Mouse (Mus musculus) lung, embryonic 16.5 days (tissue): Measurements from ENCODE around the gene Ina. TPM values are rescaled to one million over a fixed set of nuclear protein-coding genes. Genes with fewer than 3 reads are reported as not detected.

ENCODE experiments used
- ATAC-seq: fragments of 200-750 bp; cut with Nextera tagmentation; 2 replicates; pipeline ENCODE4 v1.8.0; 2017; ENCODE audit warnings: low read depth, mild to moderate bottlenecking, moderate library complexity
- H3K27ac ChIP-seq: fragments of 300-500 bp; sonication (generic); 2 replicates; pipeline ENCODE4 v1.5.1; 2014; ENCODE audit warnings: mild to moderate bottlenecking, control low read depth, low read length
- H3K27me3 ChIP-seq: fragments of 300-500 bp; sonication (generic); 2 replicates; pipeline ENCODE4 v1.6.1; 2014; ENCODE audit warnings: low read depth, low read length, mixed read lengths; ENCODE audit not compliant: control insufficient read depth, insufficient read depth
- H3K36me3 ChIP-seq: fragments of 300-500 bp; sonication (generic); 2 replicates; pipeline ENCODE4 v1.6.1; 2014; ENCODE audit warnings: low read length; ENCODE audit not compliant: control insufficient read depth, insufficient read depth
- H3K4me1 ChIP-seq: fragments of 300-500 bp; sonication (generic); replicated peaks from 2 replicates; pipeline ENCODE4 v1.6.1; 2014; ENCODE audit warnings: low read length, mixed read lengths; ENCODE audit not compliant: control insufficient read depth, insufficient read depth
- H3K4me2 ChIP-seq: fragments of 300-500 bp; sonication (generic); 2 replicates; pipeline ENCODE4 v1.6.1; 2014; ENCODE audit warnings: low read depth, low read length, control low read depth
- H3K4me3 ChIP-seq: fragments of 300-500 bp; sonication (generic); 2 replicates; pipeline ENCODE4 v1.5.1; 2014; ENCODE audit warnings: mild to moderate bottlenecking, low read length, control low read depth
- H3K9ac ChIP-seq: fragments of 300-500 bp; sonication (generic); 2 replicates; pipeline ENCODE4 v1.6.1; 2014; ENCODE audit warnings: low read length, control low read depth
- H3K9me3 ChIP-seq: fragments of 300-500 bp; sonication (generic); 2 replicates; pipeline ENCODE4 v1.6.1; 2016; ENCODE audit warnings: low read length; ENCODE audit not compliant: control insufficient read depth
- WGBS: fragments of 180-500 bp; shearing (Covaris S2); extraction: QIAGEN DNeasy Blood & Tissue Kit; methylation state at CpG from one replicate; pipeline ENCODE4 v1.1.7; 2014; 5-methylcytosine and 5-hydroxymethylcytosine counted together
- polyA plus RNA-seq: library from polyadenylated mRNA; unstranded; fragments of >200 nt; fragmentation: Nextera tagmentation; extraction: Ambion mirVana; gene quantifications from 2 replicates; pipeline ENCODE4 v1.2.1, GENCODE M21; 2015

Ina gene
- polyA plus RNA-seq, 1 experiment from 2014 or later, result 0.51 TPM

DNA sequence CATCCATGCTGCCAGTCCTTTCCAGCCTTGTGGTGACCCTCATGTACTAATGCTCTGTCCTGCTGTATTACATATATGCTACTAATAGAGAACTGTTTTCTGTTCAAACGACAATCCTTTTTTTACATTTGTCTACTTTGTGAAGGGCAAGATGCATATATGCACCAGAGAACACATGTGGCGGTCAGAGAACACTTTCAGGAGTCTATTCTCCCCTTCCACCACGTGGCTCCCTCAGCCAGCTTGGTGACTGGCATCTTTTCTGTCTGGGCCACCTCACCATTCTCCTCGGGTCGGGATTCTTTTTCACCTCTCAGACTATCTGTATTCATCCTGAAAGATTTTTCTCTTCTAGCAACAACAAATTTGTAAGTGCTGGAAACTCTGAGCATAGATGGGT, 8.6 kb upstream of the Ina start:
- no peak for ATAC-seq
- WGBS, result 53% methylated on average over 5 of the region's 5 CpGs
- Histone ChIP-seq H3K9me3 (no peaks in the 10 kb centered on the region), H3K36me3 (no peaks in the 10 kb centered on the region), H3K27ac (no peak overlapping the region), H3K9ac (no peak overlapping the region), H3K27me3 (no peaks in the 10 kb centered on the region), H3K4me3 (no peak overlapping the region), H3K4me2 (no peak overlapping the region), H3K4me1 (no peaks in the 10 kb centered on the region)

DNA sequence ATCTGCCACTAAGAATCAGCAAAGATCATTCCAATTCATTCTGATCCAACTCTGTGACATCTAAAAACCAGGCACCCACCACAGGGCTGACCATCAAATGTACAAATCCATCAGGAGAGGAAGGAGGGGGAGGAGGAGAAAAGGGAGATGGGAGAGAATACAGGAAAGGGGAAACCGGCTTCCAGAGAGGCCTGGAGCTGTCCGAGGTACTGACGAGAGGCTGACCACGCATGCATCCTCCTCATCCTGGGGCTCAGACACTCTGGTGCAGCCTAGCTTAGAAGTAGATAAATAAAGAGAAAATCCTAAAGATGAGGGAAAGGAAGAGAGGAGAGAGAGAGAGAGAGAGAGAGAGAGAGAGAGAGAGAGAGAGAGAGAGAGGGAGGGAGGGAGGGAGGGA, 8.2 kb upstream of the Ina start:
- Histone ChIP-seq H3K27ac (no peak overlapping the region), H3K4me2 (no peak overlapping the region), H3K27me3 (no peaks in the 10 kb centered on the region), H3K36me3 (no peaks in the 10 kb centered on the region), H3K4me1 (no peaks in the 10 kb centered on the region), H3K9ac (no peak overlapping the region), H3K4me3 (no peak overlapping the region), H3K9me3 (no peaks in the 10 kb centered on the region)
- no peak for ATAC-seq
- WGBS, result 0% methylated on average over 4 of the region's 4 CpGs

GRCm38 (mm10) chr19:47009420-47009819, 5.1 kb upstream of the Ina start:
- no peak overlapping the region for H3K27ac ChIP-seq
- ATAC-seq, result no peak
- no peaks in the 10 kb centered on the region for H3K9me3 ChIP-seq
- no peak overlapping the region for H3K4me2 ChIP-seq
- 76% methylated on average over 7 of the region's 7 CpGs for WGBS
- no peak overlapping the region for H3K4me3 ChIP-seq
- no peaks in the 10 kb centered on the region for H3K36me3 ChIP-seq
- H3K4me1 ChIP-seq, result peaks cover 4% of the 10 kb centered on the region; the same call in 1 of the 2 replicates
- H3K9ac ChIP-seq, result no peak overlapping the region
- H3K27me3 ChIP-seq, result peaks cover 22% of the 10 kb centered on the region

DNA sequence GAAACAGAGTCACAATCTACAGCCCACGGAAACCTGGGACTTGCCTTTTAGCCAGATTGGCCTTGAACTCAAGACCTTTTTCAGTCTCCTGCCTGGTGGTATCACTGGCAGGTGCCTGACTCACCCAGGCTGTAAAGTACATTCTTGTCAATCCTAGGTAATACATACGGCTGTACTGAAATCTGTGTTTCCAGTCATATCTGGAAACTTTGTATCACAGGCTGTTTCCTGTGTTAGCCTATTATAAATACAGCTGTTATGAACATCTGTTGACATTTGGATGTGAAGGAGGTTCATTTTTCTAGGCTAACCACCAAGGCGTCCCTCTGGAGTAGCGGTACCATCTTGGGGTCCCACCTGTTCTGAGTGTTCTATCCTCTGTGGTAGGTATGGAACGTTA, 4.6 kb upstream of the Ina start:
- H3K4me3 ChIP-seq, result no peak overlapping the region
- no peaks in the 10 kb centered on the region for H3K9me3 ChIP-seq
- peaks cover 28% of the 10 kb centered on the region for H3K27me3 ChIP-seq
- no peak overlapping the region for H3K4me2 ChIP-seq
- 69% methylated on average over 5 of the region's 5 CpGs for WGBS
- peaks cover 9% of the 10 kb centered on the region for H3K4me1 ChIP-seq
- no peak overlapping the region for H3K9ac ChIP-seq
- H3K36me3 ChIP-seq, result no peaks in the 10 kb centered on the region
- no peak for ATAC-seq
- no peak overlapping the region for H3K27ac ChIP-seq

DNA sequence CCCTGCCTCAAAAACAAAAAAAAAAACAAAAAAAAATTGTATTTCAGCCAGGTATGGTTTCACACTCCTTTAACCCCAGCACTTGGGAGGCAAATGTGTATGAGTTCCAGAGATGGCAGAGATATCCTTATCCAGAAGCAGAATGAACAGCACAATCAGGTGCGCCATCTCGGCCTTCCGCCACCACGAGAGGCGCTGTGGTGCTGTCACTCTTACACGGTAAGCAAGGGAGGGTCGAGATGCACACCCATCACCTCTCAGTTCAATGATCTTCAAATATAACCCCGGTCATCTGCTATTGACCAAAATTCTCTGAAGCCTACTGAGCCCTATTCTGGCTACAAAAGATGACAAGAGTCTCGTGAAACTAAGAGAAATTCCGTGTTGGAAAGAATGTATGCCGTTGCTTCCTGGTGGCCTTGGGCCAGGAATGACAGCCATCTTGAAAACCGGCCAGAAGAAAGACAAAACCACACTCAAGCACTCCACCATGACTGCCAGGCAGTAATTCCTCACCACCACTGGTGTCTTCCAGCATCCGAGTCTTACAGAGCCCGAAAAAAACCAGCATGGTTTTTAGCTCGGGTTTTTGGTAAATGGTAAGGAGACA, 1.9 kb upstream of the Ina start:
- Histone ChIP-seq H3K4me1 (peaks cover 16% of the 10 kb centered on the region), H3K36me3 (no peaks in the 10 kb centered on the region), H3K27ac (no peak overlapping the region), H3K4me3 (no peak overlapping the region), H3K9ac (no peak overlapping the region), H3K9me3 (no peaks in the 10 kb centered on the region), H3K4me2 (no peak overlapping the region), H3K27me3 (peaks cover 47% of the 10 kb centered on the region)
- ATAC-seq, result no peak
- WGBS, result 77% methylated on average over 15 of the region's 15 CpGs

- WGBS, result 10% methylated on average over 20 of the region's 20 CpGs
- H3K36me3 ChIP-seq, result no peaks in the 10 kb centered on the region
- H3K9ac ChIP-seq, result no peak overlapping the region
- peaks cover 16% of the 10 kb centered on the region for H3K4me1 ChIP-seq
- H3K27me3 ChIP-seq, result peaks cover 55% of the 10 kb centered on the region
- H3K4me3 ChIP-seq, result no peak overlapping the region
- H3K27ac ChIP-seq, result no peak overlapping the region
- no peak overlapping the region for H3K4me2 ChIP-seq
- H3K9me3 ChIP-seq, result no peaks in the 10 kb centered on the region
- ATAC-seq, result no peak
Observed at GRCm38 (mm10) chr19:47013340-47014158, 949 bp upstream of the Ina start.

GRCm38 (mm10) chr19:47014159-47014446, 395 bp upstream of the Ina start:
- Histone ChIP-seq H3K36me3 (no peaks in the 10 kb centered on the region), H3K27ac (no peak overlapping the region), H3K9me3 (no peaks in the 10 kb centered on the region), H3K4me1 (peaks cover 16% of the 10 kb centered on the region), H3K4me2 (peak overlapping the region; percentile 75), H3K27me3 (peaks cover 55% of the 10 kb centered on the region), H3K9ac (no peak overlapping the region), H3K4me3 (peak overlapping the region; percentile 51; the same call in 1 of the 2 replicates)
- no peak for ATAC-seq
- WGBS, result under 1% methylated on average over 11 of the region's 11 CpGs

GRCm38 (mm10) chr19:47015396-47015795, 898 bp downstream of the Ina start:
- H3K27me3 ChIP-seq, result peaks cover 55% of the 10 kb centered on the region
- 1% methylated on average over 37 of the region's 37 CpGs for WGBS

GRCm38 (mm10) chr19:47015965-47016364, 1.5 kb downstream of the Ina start:
- H3K27me3 ChIP-seq, result peaks cover 55% of the 10 kb centered on the region
- 4% methylated on average over 9 of the region's 9 CpGs for WGBS
- H3K27ac ChIP-seq, result no peak overlapping the region
- ATAC-seq, result no peak
- H3K9ac ChIP-seq, result no peak overlapping the region
- no peak overlapping the region for H3K4me2 ChIP-seq
- peaks cover 16% of the 10 kb centered on the region for H3K4me1 ChIP-seq
- no peak overlapping the region for H3K4me3 ChIP-seq
- no peaks in the 10 kb centered on the region for H3K36me3 ChIP-seq
- H3K9me3 ChIP-seq, result no peaks in the 10 kb centered on the region

More at GRCm38 (mm10) chr19:47015396-47015795, 898 bp downstream of the Ina start:
- H3K36me3 ChIP-seq, result no peaks in the 10 kb centered on the region
- peak overlapping the region; percentile 75 for H3K4me2 ChIP-seq
- no peaks in the 10 kb centered on the region for H3K9me3 ChIP-seq
- ATAC-seq, result no peak
- no peak overlapping the region for H3K27ac ChIP-seq
- peaks cover 16% of the 10 kb centered on the region for H3K4me1 ChIP-seq
- no peak overlapping the region for H3K9ac ChIP-seq
- peak overlapping the region; percentile 51 for H3K4me3 ChIP-seq
